Mouse (Mus musculus): ENCODE results near the gene Pign. TPM values are rescaled to one million over a fixed set of nuclear protein-coding genes. Genes with fewer than 3 reads are reported as not detected.

Gene Pign
- 17.1 and 21.2 TPM in 2 replicates for polyA plus RNA-seq (2012; rRNA removed)

DNA sequence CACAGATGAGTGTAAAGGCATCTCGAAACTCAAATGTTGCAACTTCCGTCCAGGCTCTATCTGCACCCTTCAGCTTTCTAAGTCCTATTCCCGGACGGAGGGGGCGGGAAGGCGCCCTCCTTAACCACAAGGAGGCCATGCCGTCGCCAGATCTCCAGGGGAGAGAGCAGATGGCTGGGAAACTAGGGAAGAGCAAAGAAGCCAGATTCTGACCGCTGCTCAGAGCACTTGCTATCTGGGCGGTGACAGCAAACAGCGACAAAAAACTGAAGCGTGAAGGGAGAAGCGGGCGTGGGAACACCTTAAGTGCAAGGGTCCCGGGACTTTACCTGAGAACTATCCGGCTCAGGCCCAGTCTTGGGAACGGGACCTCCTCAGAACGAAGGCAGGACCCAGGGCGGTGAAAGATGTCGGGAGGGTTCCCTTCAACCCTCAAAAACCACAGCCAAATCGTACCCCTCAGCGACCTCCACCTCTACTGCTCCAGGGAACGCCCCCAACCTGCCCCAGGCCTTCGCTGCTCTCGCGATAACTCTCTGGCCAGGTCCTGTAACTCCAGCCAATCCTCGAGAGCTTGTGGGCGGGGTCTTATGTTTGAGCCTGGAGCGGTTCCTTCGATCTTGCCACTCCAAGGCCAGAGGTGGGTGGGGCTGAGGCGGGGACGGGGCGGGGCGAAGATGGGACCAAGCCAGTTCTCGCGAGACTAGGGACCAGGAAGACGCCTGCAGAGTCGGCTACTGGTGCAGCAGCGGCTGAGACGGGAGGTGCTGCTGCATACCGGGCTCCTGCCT, at the start of gene Pign, which contains the start of gene Relch:
Pign (minus strand) TSS at position 507 of the 791 bp plus-strand sequence.
Relch (plus strand) TSS at position 691 of the 791 bp plus-strand sequence.
- peak; percentile 87 for DNase-seq (ENCODE audit: low spot score)

DNA sequence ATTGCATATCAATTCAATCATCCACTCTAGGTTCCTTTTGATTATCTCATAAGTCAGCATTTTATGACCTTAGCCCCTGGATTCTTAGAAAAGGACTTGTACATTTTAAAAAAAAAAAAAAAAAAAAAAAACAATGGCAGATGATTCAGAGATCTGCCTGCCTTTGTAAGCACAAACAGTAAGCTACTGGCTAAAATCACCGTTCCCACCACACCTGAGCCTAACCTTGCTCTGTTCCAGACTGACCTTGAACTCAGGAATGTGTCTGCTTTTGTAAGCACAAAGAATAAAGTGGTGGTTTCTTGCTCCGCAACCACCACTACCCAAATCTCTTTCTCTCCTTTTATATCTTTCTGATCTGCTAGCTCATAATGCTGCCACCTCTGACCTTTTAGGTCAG, 49.3 kb upstream of the Pign start:
- no peak for DNase-seq (ENCODE audit: low spot score)

DNA sequence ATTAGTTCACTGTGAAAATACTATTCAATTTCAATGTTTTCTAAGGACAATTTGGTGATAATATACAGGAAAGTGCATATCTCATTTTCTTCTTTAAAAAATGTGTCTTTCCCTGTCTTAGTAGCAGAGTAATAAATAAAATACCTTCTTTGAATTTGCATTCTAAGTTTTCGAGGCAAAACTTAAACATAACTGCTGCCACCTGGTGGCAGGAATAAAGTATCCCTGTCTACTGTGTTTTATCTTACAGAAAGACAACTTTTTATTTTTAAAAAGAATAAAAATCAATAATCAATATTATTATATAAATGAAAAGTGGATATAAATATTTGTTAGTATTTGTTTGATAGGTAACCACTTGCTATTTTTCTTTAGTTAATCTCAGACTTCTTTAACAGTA, 47.8 kb upstream of the Pign start:
- no peak for DNase-seq (ENCODE audit: low spot score)

DNA sequence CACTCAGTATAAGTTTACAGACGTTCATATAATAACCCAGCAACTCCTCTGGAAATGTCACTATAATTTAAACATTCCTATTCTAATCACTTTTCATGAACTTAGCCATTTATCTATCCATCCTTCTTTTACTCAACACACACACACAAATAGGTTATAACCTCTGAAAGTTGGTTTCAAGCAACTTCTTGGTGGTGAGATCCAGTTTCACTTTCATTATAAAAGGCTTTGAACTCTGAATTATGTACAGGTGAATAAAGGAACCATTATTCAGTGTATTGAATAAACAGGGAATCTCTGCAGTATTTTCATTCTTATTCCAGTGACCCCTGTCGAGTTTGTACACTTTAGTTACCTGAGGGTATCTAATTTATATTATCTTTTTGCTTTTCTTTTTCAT, 45.9 kb upstream of the Pign start:
- no peak for DNase-seq (ENCODE audit: low spot score)

DNA sequence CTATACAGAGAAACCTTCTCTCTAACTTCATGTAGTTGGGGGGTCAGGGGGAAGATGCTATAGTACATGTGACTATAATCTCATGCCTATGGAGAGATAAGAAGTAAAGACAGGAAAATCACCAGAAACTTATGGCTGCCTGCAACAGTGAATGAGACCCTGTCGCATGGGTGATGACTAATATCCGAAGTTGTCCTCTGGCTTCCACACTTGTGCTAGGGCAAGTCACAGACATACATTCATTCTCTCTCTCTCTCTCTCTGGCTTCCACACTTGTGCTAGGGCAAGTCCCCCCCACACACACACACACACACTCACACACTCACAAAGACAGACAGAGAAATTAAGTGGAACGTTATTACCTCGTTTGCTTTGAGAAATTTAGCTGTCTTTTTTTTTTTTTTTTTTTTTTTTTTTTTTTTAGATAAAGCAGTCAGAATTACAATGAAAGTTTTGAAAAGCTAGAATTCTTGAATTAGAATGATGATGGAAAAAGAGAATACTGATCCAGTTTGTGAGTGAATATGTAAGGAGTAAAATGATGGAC, 37.6 kb upstream of the Pign start:
- no peak for DNase-seq (ENCODE audit: low spot score)

DNA sequence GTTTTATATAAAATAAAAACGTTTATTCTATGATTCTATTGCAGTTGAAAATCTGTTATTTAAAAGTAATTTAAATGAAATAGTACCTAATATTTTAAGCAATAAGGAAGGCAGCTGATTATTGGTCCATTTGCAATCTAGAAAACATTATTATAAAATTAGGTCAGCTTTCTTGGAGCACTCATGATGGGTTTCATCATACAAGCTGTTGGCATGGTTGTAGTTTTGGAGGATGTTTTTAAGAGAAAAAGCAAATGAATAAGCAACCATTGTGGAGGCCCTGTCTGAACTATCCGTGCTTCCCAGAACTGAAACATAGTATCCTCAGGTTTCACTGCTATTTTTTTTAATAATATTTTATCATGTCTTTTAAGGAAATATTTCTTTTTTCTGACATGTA, 32.1 kb upstream of the Pign start:
- DNase-seq (ENCODE audit: low spot score), result no peak

DNA sequence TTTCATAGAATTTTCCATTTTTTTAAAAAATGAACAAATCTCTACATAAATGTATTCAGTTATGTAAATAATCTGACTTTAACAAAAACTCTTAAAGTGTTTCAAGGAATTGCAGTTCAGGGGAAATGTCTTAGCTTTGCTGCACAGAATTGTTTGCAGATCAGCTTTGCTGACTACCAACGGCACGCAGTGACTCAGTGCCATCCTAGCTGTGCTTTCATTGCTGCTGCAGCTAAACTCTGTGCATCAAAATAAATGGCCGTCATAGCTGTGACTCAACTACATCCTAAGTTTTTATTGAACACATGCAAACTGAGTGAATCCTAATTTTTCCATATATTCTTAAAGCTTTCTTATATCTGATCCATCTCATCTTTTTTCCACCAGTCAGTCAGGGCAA, 22.0 kb upstream of the Pign start:
- no peak for DNase-seq (ENCODE audit: low spot score)

DNA sequence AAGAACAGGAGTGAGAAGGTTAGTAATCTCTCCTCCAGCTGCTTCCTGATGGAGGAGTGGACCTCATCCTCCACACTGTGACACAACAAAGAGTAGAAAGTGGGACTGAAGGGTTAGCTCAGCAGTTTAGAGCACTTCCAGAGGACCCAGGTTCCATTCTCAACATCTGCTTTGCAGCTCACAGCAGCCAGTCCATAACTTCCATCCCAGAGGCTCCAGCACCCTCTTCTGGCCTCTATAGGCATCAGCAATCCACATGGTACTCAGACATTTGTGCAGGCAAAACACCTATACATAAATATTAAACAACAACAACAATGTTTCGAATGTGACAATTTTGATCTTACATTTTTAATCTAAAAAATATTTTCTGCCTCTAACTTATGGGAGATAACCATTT, 17.1 kb upstream of the Pign start:
- DNase-seq (ENCODE audit: low spot score), result no peak

DNA sequence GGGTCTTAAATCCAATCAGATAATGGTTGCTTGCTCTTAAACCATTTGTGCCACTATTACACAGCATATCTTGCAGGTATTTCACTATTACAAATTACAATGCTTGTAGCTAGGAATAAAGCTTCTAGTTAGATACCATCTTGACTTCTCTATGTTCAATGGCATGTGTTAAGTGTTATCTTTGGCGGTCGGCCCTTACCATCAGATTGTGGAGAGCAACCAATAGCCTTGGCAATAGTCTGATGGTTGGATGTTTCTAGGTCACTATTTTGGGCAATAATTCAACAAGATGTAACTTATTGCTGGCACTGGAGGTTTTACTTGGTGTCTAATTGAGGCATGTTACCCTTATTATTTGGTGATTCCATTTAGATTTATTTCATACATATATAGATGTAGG, 11.3 kb upstream of the Pign start:
- no peak for DNase-seq (ENCODE audit: low spot score)

DNA sequence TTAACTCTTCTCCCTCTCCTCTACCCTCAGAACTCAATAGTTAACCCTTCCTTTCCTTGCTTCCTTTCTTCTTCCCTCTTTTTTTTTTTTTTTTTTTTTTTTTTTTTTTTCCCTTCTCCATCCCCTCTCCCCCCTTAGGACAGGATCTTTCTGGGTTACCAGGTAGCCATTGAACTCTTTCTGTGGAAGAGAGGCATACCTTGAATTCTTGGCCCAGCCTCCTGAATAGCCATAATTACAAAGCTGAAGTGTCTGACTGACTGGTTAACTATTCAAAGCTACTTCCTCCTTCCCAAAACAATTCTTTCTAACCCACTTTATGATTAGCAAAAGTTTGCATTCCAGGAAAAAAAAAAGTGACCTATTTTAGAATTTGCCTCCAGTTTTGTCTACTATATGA, 6.2 kb upstream of the Pign start:
- no peak for DNase-seq (ENCODE audit: low spot score)

DNA sequence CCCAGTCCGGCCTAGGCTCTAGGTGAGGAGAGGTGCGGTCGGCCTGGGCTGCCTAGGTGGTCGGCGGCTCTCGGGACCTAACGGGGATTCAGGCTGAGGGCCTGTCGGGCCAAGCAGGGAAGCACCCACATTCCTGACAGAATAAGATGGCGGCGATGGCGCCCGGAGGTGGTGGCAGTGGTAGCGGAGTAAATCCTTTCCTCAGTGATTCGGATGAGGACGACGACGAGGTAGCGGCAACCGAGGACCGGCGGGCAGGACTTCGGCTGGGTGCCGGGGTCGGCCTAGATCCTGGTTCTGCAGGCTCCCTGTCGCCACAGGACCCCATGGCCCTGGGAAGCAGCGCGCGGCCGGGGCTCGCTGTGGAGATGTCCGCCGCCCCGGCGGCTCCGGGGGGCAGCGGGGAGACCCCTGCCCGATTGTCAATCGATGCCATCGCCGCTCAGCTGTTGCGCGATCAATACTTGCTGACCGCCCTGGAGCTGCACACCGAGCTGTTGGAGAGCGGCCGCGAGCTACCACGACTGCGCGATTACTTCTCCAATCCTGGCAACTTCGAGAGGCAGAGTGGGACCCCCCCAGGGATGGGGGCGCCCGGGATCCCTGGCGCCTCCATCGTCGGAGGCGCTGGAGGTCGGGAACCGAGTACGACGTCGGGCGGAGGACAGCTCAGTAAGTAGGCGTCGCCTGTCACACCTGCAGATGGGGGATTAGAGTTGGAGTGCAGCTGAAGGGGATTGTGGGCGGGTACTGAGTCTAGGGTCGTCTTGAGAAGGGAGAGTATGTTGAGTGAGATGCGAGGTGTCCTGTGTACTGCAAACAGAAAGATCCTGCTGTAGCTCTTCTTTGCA, 710 bp upstream of the Pign start:
- DNase-seq (ENCODE audit: low spot score), result no peak

DNA sequence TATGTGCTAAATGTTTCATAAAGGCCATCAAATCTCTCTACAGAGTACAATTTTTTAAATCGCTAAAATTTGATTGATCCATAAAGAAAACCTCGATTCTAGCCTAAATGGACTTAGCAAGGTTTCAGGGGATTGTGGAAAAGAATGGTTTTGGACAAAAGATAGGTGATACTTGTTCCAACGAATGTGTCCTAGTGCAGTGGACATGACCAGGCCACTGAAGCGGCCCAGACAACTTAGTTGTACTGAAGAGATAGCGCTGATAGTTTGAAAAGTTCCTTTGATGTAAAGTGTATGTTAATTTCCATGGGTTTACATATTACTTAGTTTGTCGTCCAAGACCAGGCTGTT, 682 bp downstream of the Pign start:
- DNase-seq (ENCODE audit: low spot score), result no peak

DNA sequence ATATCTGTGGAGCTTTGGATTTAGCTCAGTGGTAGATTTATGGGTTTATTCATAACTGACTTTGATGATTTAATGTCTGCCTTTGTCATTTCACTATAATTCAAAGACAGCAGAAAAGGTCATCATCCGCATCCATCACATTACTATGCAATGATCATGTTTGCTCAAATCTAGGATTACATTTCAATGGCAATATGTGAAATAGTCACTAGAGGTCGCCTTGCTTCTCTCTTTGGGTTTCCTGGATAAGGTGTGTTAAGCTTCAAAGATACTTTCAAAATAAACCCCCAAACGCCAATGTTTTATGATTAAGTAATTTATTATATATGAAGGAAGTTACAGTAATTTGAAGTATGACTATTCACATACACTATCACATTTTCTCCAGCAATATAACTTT, 3.5 kb downstream of the Pign start:
- no peak for DNase-seq (ENCODE audit: low spot score)

DNA sequence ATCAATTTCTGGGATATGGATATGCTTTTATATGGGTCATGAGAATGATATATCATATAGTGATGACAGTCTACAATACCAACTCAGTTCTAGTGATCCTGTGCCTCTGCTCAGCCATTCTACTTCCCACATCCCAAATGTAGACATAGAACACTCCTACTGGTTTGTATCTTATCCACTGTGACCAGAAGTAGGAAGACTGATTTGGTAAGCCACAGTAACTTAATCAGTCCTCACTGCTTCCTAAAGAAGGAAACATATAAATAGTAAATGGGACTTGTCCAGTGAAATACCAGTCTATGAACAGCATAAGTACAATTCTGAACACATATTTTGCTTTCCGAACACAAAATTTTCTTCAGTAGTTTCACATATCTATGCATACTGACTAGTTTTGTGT, 9.5 kb downstream of the Pign start:
- DNase-seq (ENCODE audit: low spot score), result no peak

DNA sequence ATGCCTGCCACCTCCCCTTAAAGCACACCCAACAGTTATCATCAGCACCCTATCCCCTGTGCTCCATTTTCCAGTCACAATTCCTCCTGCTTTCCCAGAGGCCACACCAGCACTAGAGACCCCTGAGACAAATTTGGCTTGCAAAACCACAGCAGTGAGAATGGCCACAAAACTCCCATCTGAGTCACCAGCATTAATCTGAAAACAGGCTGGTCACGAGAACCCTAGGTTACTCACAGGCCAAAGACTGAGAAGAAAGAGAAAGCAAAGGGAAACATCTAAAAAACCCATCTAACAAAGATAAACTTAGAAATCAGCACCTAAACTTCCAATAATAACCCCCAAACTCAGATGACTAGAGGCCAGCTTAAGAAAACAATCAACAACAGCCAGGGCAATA, 12.8 kb downstream of the Pign start:
- DNase-seq (ENCODE audit: low spot score), result no peak

DNA sequence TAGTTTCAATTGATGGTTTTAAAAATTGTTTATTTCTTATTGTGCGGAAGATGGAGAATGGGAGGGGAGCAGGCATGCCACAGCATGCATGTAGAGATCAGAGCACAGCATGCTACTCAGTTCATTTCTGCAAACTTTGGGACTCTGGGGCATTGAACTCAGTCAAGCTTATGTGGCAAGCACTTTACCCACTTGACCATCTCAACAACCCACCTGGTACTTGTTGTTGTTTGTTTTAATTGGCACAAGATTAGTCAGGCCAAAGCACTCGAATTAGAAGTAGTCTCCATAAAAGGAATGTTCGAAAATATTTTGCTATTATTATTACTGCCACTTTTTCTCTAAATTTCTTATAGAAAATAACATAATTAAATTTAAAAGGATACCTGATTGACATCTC, 19.4 kb downstream of the Pign start:
- no peak for DNase-seq (ENCODE audit: low spot score)

DNA sequence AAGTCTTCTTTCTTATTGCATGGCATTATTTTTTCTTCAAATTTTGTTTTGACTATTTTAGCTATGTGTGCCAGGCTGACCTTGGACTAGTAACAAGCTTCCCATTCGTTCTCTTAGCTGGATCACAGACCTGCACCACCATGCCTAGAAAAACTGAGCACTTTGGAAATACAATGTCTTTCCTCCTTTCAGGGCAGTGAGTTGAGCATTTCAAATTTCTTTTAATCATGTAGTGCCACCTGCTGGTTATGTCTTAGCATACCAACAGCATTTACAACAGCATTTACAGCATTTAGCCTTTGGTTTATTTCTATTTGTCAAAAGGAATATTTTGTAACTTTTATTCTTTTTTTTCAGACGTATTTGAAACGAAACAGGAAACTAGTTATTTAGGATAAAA, 33.0 kb downstream of the Pign start:
- no peak for DNase-seq (ENCODE audit: low spot score)

DNA sequence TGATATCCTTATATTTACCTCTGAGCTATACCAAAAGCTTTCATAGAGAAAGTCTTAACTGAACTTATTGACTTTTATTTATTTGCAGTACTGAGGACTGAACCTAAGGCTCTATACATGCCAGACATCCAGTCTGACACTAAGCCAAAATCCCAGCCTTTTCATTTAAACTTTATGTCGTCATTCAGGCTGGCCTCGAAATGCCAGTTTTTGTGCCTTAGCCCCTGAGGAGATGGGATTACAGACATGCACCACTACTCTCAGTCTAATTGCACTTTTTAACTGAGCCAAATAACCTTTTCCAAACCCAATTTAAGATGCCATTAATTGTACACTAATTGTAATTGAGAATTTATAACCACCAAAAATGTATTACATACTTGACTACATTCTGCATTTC, 73.8 kb downstream of the Pign start:
- DNase-seq (ENCODE audit: low spot score), result no peak

DNA sequence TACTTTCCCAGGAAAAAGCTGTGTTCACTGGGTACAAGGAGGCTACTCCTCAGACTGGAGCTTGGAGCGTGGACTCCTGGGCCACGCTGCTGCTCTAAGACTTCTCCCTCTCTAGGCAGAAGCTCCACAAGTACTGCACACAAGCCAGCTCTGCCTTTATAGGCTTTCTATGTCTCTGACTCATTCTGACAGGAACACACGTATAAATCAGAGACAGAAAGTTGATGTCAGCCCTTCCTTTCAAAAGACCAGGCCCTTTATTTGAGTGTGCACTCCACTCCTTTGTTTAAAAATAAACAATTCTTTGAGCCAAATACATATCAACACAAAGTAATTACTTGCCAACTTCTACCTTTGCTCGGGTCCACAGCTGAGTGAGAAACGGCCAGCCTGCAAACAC, 74.8 kb downstream of the Pign start:
- DNase-seq (ENCODE audit: low spot score), result no peak

DNA sequence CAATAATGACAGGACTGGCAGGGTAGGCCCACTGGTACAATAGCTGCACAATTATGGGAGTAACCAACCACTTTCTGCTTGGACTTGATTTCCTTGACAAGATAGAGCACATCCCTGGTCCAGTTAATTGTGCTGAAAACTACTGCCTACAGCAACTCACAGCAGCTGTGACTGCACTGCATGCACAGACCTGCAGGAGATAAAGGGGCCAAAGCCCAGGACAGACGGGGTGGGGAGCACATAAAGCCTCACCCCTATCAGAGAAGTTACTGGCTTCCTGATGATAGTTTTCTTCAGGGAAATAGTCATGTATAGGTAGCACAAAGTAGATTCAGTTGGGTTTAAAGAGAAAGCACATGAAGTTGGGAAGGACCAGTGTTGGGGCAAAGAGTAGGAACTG, 80.7 kb downstream of the Pign start:
- no peak for DNase-seq (ENCODE audit: low spot score)

DNA sequence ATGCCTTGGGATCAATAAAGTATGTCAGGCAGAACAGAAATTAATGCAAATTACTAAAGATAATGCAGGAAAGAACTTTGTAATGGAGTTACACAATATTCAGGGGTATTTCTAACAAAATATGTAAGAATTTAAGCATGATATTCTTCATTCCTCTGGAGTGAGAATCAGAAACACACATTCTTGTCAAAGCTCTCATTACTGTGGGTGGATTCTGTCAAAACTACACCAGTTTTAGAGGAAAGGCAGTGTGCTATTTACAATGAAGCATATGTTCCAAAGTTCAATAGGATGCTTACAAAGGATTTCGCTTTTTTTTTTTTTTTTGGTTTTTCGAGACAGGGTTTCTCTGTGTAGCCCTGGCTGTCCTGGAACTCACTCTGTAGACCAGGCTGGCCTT, 82.6 kb downstream of the Pign start:
- DNase-seq (ENCODE audit: low spot score), result no peak

DNA sequence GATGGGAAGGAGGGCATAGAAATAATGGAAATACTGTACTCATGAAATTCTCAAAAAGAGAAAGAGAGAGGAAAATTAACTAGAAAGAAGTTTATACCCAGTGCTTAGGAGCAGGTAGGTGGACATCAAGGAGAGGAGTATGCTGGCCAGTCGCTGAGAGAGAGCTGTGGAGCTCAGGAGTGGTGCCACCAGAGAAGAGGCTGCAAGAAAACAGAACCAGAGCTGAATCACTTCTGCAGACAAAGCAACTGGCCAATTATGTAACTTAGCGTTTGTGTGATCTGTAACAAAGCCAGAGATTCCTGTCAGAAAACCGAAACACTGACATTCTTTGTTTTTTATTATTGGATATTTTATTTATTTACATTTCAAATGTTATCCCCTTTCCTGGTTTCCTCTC, 97.4 kb downstream of the Pign start:
- DNase-seq (ENCODE audit: low spot score), result no peak

DNA sequence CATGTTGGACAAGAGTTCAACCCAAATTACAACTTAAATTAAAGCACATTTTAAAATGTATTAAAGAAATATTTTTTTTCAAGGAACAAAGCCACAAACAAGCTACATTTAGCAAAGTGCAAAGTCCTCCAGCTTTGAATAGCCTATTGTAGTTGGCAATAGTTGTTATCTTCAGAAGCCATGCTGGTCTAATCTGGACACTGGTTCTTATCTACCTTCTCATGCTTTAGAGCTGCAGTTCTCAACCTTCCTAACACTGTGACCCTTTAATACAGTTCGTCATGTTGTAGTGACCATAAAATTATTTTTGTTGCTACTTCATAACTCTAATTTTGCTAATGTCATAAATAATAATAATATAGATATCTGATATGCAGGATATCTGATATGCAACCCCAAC, 99.2 kb downstream of the Pign start:
- no peak for DNase-seq (ENCODE audit: low spot score)

Data from urinary bladder, adult 2 months (tissue).